Mouse (Mus musculus): ENCODE results near the gene Nfib. TPM values are rescaled to one million over a fixed set of nuclear protein-coding genes. Genes with fewer than 3 reads are reported as not detected.

Gene Nfib
- total and polyA plus RNA-seq, 3 experiments = not detected

DNA sequence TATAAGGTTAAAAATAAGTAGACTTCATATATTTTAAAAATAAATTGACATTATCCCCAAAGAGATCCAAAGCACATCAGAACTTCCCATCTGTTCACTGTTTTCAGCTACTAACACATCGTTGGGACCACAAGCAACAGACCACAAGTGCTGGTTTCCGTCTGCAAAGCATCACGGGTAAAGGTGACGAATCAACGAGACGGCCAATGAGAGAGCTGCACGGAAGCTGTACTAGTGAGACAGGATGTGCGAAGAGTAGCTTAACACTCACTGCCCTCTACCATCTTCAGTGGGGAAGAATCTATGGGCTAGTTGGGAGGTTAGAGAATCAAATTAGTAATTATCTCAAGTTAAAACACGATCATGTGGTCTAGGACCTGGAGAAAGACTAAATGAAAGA, 302.9 kb downstream of the Nfib start:
- Histone ChIP-seq H3K4me3 (ENCODE audit: control insufficient read depth in 1 of 2, insufficient read depth in 1 of 2, low read depth in 2 of 2, low read length in 2 of 2) (no peak overlapping the region), H3K27me3 (ENCODE audit: control insufficient read depth in 1 of 2, insufficient read depth in 2 of 2, low read length in 2 of 2) (no peaks in the 10 kb centered on the region), H3K4me1 (ENCODE audit: control insufficient read depth in 1 of 2, insufficient read depth in 2 of 2, low read length in 2 of 2) (no peaks in the 10 kb centered on the region), H3K27ac (ENCODE audit: control insufficient read depth, low read depth, low read length) (no peak overlapping the region), H3K79me2 (ENCODE audit: control insufficient read depth, insufficient read depth, low read length, poor library complexity) (no peaks in the 10 kb centered on the region), H3K9ac (ENCODE audit: control insufficient read depth, low read depth, low read length, poor library complexity, severe bottlenecking) (no peak overlapping the region), H3K9me3 (replicated peaks; ENCODE audit: insufficient read depth, low read length) (no peaks in the 10 kb centered on the region), H3K36me3 (ENCODE audit: control insufficient read depth in 1 of 2, insufficient read depth in 2 of 2, low read length in 2 of 2) (no peaks in the 10 kb centered on the region)
- no peak for TF ChIP-seq MXI1 (IDR thresholded peaks at IDR 0.05; ENCODE audit: low read depth, low read length)
- TF ChIP-seq RAD21 (IDR thresholded peaks at IDR 0.05; ENCODE audit: low read depth, low read length) = no peak
- TF ChIP-seq BHLHE40 (IDR thresholded peaks at IDR 0.05; ENCODE audit: borderline replicate concordance, low read depth, low read length) = no peak
- no peak for TF ChIP-seq ZNF384 (IDR thresholded peaks at IDR 0.05; ENCODE audit: low read depth, low read length)
- no peak for TF ChIP-seq GATA1 (IDR thresholded peaks at IDR 0.05; ENCODE audit: low read depth, low read length)
- TF ChIP-seq POLR2AphosphoS5 (IDR thresholded peaks at IDR 0.05; ENCODE audit: borderline replicate concordance, low read depth, low read length) = no peak
- TF ChIP-seq CHD1 (IDR thresholded peaks at IDR 0.05; ENCODE audit: low read depth, low read length) = no peak
- TF ChIP-seq CTCF (IDR thresholded peaks at IDR 0.05 in 2 of 3, conservative IDR thresholded peaks at IDR 0.05 in 1 of 3; ENCODE audit: control insufficient read depth in 1 of 3, insufficient read depth in 1 of 3, low read depth in 2 of 3, low read length in 3 of 3, poor library complexity in 1 of 3, severe bottlenecking in 1 of 3) = no peak
- no peak for TF ChIP-seq POLR2A (IDR thresholded peaks at IDR 0.05; ENCODE audit: control insufficient read depth in 1 of 2, insufficient read depth in 1 of 2, low read depth in 1 of 2, low read length in 2 of 2, poor library complexity in 1 of 2)
- no peak for TF ChIP-seq USF1 (IDR thresholded peaks at IDR 0.05; ENCODE audit: low read depth, low read length)
- no peak for TF ChIP-seq SMC3 (IDR thresholded peaks at IDR 0.05; ENCODE audit: low read depth, low read length)
- no peak for TF ChIP-seq SIN3A (IDR thresholded peaks at IDR 0.05; ENCODE audit: low read length)
- TF ChIP-seq USF2 (IDR thresholded peaks at IDR 0.05; ENCODE audit: borderline replicate concordance in 1 of 2, insufficient read depth in 1 of 2, low read depth in 1 of 2, low read length in 2 of 2) = no peak
- TF ChIP-seq CHD2 (IDR thresholded peaks at IDR 0.05; ENCODE audit: low read length) = no peak
- no peak for DNase-seq (ENCODE audit: low read depth, low spot score)

DNA sequence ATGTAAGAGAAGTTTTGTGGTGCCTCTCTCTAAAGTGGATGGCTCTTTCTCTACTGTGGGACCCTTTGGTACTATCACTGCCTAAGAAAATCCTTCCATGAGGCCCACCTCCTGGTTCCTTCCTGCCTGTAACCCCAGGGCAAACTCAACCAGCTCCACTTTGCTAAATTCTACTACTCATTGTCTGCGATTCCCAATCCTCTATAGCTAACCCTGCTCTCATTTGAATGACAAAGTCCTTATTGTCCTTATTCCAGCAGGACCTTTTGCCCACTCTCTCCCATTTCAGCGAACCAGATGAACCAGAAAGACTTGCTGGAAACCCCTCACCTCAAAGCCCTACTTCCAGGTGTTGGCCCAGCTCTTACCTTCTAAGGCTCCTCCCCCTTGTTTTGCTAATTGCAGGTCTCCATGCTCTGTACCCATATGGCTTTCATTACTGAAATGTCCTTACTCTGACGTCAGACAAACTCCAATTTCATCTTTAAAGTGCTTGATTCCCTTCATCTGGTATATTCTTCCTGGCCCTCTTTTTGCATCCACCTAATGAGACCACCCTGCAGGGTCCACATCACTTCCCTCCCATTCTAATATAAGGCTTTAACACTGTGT, 304.0 kb downstream of the Nfib start:
- no peak for DNase-seq (ENCODE audit: low read depth, low spot score)
- no peak for TF ChIP-seq UBTF (IDR thresholded peaks at IDR 0.05; ENCODE audit: borderline replicate concordance, insufficient read depth, low read depth, low read length)
- no peak for TF ChIP-seq NELFE (IDR thresholded peaks at IDR 0.05; ENCODE audit: low read depth, low read length)
- TF ChIP-seq E2F4 (IDR thresholded peaks at IDR 0.05; ENCODE audit: borderline replicate concordance, low read depth, low read length) = no peak
- no peak for TF ChIP-seq ELF1 (IDR thresholded peaks at IDR 0.05; ENCODE audit: low read depth, low read length)
- TF ChIP-seq TCF12 (IDR thresholded peaks at IDR 0.05; ENCODE audit: low read depth, low read length) = no peak
- no peak for TF ChIP-seq POLR2A (IDR thresholded peaks at IDR 0.05; ENCODE audit: control insufficient read depth in 1 of 2, insufficient read depth in 1 of 2, low read depth in 1 of 2, low read length in 2 of 2, poor library complexity in 1 of 2)
- TF ChIP-seq ZKSCAN1 (IDR thresholded peaks at IDR 0.05; ENCODE audit: low read depth, low read length) = no peak
- TF ChIP-seq RAD21 (IDR thresholded peaks at IDR 0.05; ENCODE audit: low read depth, low read length) = no peak
- TF ChIP-seq CHD2 (IDR thresholded peaks at IDR 0.05; ENCODE audit: low read length) = no peak
- no peak for TF ChIP-seq SIN3A (IDR thresholded peaks at IDR 0.05; ENCODE audit: low read length)
- TF ChIP-seq RCOR1 (IDR thresholded peaks at IDR 0.05; ENCODE audit: low read depth, low read length) = no peak
- no peak for TF ChIP-seq ZNF384 (IDR thresholded peaks at IDR 0.05; ENCODE audit: low read depth, low read length)
- no peak for TF ChIP-seq ZC3H11A (IDR thresholded peaks at IDR 0.05; ENCODE audit: low read depth, low read length)
- TF ChIP-seq CHD1 (IDR thresholded peaks at IDR 0.05; ENCODE audit: low read depth, low read length) = no peak
- TF ChIP-seq MAFK (IDR thresholded peaks at IDR 0.05; ENCODE audit: borderline replicate concordance, low read depth, low read length) = no peak
- H3K79me2 ChIP-seq (ENCODE audit: control insufficient read depth, insufficient read depth, low read length, poor library complexity) = no peaks in the 10 kb centered on the region
- H3K9me3 ChIP-seq (replicated peaks; ENCODE audit: insufficient read depth, low read length) = no peaks in the 10 kb centered on the region
- no peaks in the 10 kb centered on the region for H3K27me3 ChIP-seq (ENCODE audit: control insufficient read depth in 1 of 2, insufficient read depth in 2 of 2, low read length in 2 of 2)
- H3K4me1 ChIP-seq (ENCODE audit: control insufficient read depth in 1 of 2, insufficient read depth in 2 of 2, low read length in 2 of 2) = no peaks in the 10 kb centered on the region
- no peak overlapping the region for H3K9ac ChIP-seq (ENCODE audit: control insufficient read depth, low read depth, low read length, poor library complexity, severe bottlenecking)
- H3K4me3 ChIP-seq (ENCODE audit: control insufficient read depth in 1 of 2, insufficient read depth in 1 of 2, low read depth in 2 of 2, low read length in 2 of 2) = no peak overlapping the region
- no peak overlapping the region for H3K27ac ChIP-seq (ENCODE audit: control insufficient read depth, low read depth, low read length)
- H3K36me3 ChIP-seq (ENCODE audit: control insufficient read depth in 1 of 2, insufficient read depth in 2 of 2, low read length in 2 of 2) = no peaks in the 10 kb centered on the region
